Mouse (Mus musculus) lung, postnatal 0 days (tissue): ENCODE measurements at regions not wholly inside any gene's neighbourhood (a gene's known extent, or its start where the extent isn't known, plus 50 kb on each side); places are given as distances from the start of the nearest gene placed in this dataset.

Experiments
- ATAC-seq: fragments of 200-750 bp; cut with Nextera tagmentation; 2 replicates; pipeline ENCODE4 v1.8.0; 2017; ENCODE audit warnings: moderate library complexity
- DNase-seq: peaks from one replicate; pipeline ENCODE4 v3.0.0-alpha.2; 2016; ENCODE audit warnings: low spot score
- H3K27ac ChIP-seq: fragments of 300-500 bp; sonication (generic); 2 replicates; pipeline ENCODE4 v1.5.1; 2014; ENCODE audit warnings: antibody characterized with exemption, mild to moderate bottlenecking, low read length, mixed read lengths
- H3K27me3 ChIP-seq: fragments of 300-500 bp; sonication (generic); replicated peaks from 2 replicates; pipeline ENCODE4 v1.6.1; 2014; ENCODE audit warnings: low read length, mixed read lengths; ENCODE audit not compliant: insufficient read depth
- H3K36me3 ChIP-seq: fragments of 300-500 bp; sonication (generic); 2 replicates; pipeline ENCODE4 v1.6.1; 2014; ENCODE audit warnings: low read length, mixed read lengths; ENCODE audit not compliant: insufficient read depth
- H3K4me1 ChIP-seq: fragments of 300-500 bp; sonication (generic); 2 replicates; pipeline ENCODE4 v1.6.1; 2014; ENCODE audit warnings: antibody characterized with exemption, low read depth, low read length, mixed read lengths; ENCODE audit not compliant: insufficient read depth
- H3K4me2 ChIP-seq: fragments of 300-500 bp; sonication (generic); replicated peaks from 2 replicates; pipeline ENCODE4 v1.6.1; 2014; ENCODE audit warnings: low read depth, mild to moderate bottlenecking, low read length, moderate library complexity, mixed read lengths
- H3K4me3 ChIP-seq: fragments of 300-500 bp; sonication (generic); 2 replicates; pipeline ENCODE4 v1.5.1; 2014; ENCODE audit warnings: low read depth, low read length
- H3K9ac ChIP-seq: fragments of 300-500 bp; sonication (generic); replicated peaks from 2 replicates; pipeline ENCODE4 v1.6.1; 2014; ENCODE audit warnings: low read depth, mild to moderate bottlenecking
- H3K9me3 ChIP-seq: fragments of 300-500 bp; sonication (generic); 2 replicates; pipeline ENCODE4 v1.6.1; 2016; ENCODE audit warnings: low read length, mixed read lengths
- CTCF ChIP-seq: IDR thresholded peaks from 2 replicates; pipeline ENCODE4 v1.5.1; 2016; ENCODE audit warnings: antibody characterized with exemption, mild to moderate bottlenecking
- EP300 ChIP-seq: IDR thresholded peaks from 2 replicates; pipeline ENCODE4 v1.6.1; 2016; ENCODE audit warnings: antibody characterized with exemption, mild to moderate bottlenecking, control low read depth
- WGBS: fragments of 180-500 bp; shearing (Covaris S2); extraction: QIAGEN DNeasy Blood & Tissue Kit; methylation state at CpG from one replicate; pipeline ENCODE4 v1.1.7; 2014; 5-methylcytosine and 5-hydroxymethylcytosine counted together

GRCm38 (mm10) chr9:52280556-52280955 is 112.2 kb upstream of the Zc3h12c start:
- 62% methylated on average over 3 of the region's 3 CpGs for WGBS
- peak overlapping the region; percentile 6; the same call in 1 of the 2 replicates for H3K4me2 ChIP-seq
- H3K9me3 ChIP-seq, result no peaks in the 10 kb centered on the region
- no peak overlapping the region for H3K4me3 ChIP-seq
- H3K4me1 ChIP-seq, result no peaks in the 10 kb centered on the region
- H3K27me3 ChIP-seq, result no peaks in the 10 kb centered on the region
- H3K36me3 ChIP-seq, result no peaks in the 10 kb centered on the region
- H3K27ac ChIP-seq, result no peak overlapping the region
- TF ChIP-seq CTCF, result no peak
- TF ChIP-seq EP300, result peak; percentile 76
- DNase-seq (peak; percentile 71), ATAC-seq (peak; percentile 63)
- H3K9ac ChIP-seq, result no peak overlapping the region

- Histone ChIP-seq H3K27ac (no peak overlapping the region), H3K4me2 (no peak overlapping the region), H3K4me3 (no peak overlapping the region), H3K4me1 (no peaks in the 10 kb centered on the region), H3K36me3 (no peaks in the 10 kb centered on the region), H3K9ac (no peak overlapping the region), H3K27me3 (no peaks in the 10 kb centered on the region), H3K9me3 (no peaks in the 10 kb centered on the region)
- 48% methylated on average over 3 of the region's 3 CpGs for WGBS
- no peak for DNase-seq
- no peak for ATAC-seq
- no peak for TF ChIP-seq CTCF
- TF ChIP-seq EP300, result no peak
Measured at GRCm38 (mm10) chr9:52278701-52279023, 110.3 kb upstream of the Zc3h12c start.

GRCm38 (mm10) chr9:52277954-52278700 is 109.8 kb upstream of the Zc3h12c start:
- WGBS, result 55% methylated on average over 14 of the region's 14 CpGs

GRCm38 (mm10) chr9:52273994-52274393 is 105.6 kb upstream of the Zc3h12c start:
- Histone ChIP-seq H3K4me1 (no peaks in the 10 kb centered on the region), H3K9me3 (no peaks in the 10 kb centered on the region), H3K9ac (no peak overlapping the region), H3K27me3 (no peaks in the 10 kb centered on the region), H3K27ac (no peak overlapping the region), H3K36me3 (no peaks in the 10 kb centered on the region), H3K4me3 (no peak overlapping the region), H3K4me2 (no peak overlapping the region)
- ATAC-seq (no peak), DNase-seq (no peak)
- TF ChIP-seq CTCF (no peak), EP300 (no peak)
- 52% methylated on average over 3 of the region's 3 CpGs for WGBS

More at GRCm38 (mm10) chr9:52277954-52278700, 109.8 kb upstream of the Zc3h12c start:
- Histone ChIP-seq H3K36me3 (no peaks in the 10 kb centered on the region), H3K4me3 (no peak overlapping the region), H3K4me2 (no peak overlapping the region), H3K9ac (no peak overlapping the region), H3K27me3 (no peaks in the 10 kb centered on the region), H3K9me3 (no peaks in the 10 kb centered on the region), H3K27ac (no peak overlapping the region), H3K4me1 (no peaks in the 10 kb centered on the region)
- DNase-seq (no peak), ATAC-seq (no peak)
- no peak for TF ChIP-seq CTCF
- no peak for TF ChIP-seq EP300

- H3K4me1 ChIP-seq, result no peaks in the 10 kb centered on the region
- no peak overlapping the region for H3K4me2 ChIP-seq
- H3K9me3 ChIP-seq, result no peaks in the 10 kb centered on the region
- H3K27ac ChIP-seq, result no peak overlapping the region
- no peak overlapping the region for H3K4me3 ChIP-seq
- no peaks in the 10 kb centered on the region for H3K27me3 ChIP-seq
- 81% methylated on average over 2 of the region's 2 CpGs for WGBS
- ATAC-seq (no peak), DNase-seq (no peak)
- TF ChIP-seq EP300 (no peak), CTCF (no peak)
- no peak overlapping the region for H3K9ac ChIP-seq
- no peaks in the 10 kb centered on the region for H3K36me3 ChIP-seq
Measured at GRCm38 (mm10) chr9:52272668-52273067, 104.3 kb upstream of the Zc3h12c start.

- 81% methylated on average over 7 of the region's 7 CpGs for WGBS
- Histone ChIP-seq H3K27me3 (no peaks in the 10 kb centered on the region), H3K4me2 (no peak overlapping the region), H3K36me3 (no peaks in the 10 kb centered on the region), H3K4me1 (no peaks in the 10 kb centered on the region), H3K9me3 (no peaks in the 10 kb centered on the region), H3K4me3 (no peak overlapping the region), H3K27ac (no peak overlapping the region), H3K9ac (no peak overlapping the region)
- TF ChIP-seq EP300, result no peak
- TF ChIP-seq CTCF, result no peak
- ATAC-seq (no peak), DNase-seq (no peak)
Measured at GRCm38 (mm10) chr9:52271345-52272116, 103.2 kb upstream of the Zc3h12c start.
